Mouse (Mus musculus): ENCODE data around the gene Nip7.
A peak's percentile ranks its signal among the peaks of the same experiment; 100 is the strongest.

DNA sequence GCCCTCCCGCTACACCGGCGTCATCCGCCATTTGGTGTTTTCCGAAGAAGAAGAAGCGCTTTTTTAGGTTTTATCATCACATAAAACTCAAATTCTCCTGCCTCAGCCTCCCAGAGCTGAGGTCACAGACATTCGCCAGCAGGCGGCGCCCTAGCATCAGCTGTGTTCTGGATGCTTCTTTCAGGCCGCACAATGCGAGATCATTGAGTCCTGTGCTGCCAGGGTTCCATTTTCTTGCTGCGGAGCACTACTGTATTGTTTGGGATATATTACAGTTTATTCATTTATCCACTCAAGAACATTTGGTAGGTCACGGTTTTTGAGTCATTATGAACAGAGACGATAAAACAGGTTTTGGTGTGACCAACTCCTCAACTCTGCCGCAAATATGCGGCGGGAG is 28.7 kb downstream of the Nip7 start:
- TF ChIP-seq CTCF (IDR thresholded peaks at IDR 0.05; ENCODE audit: extremely low read depth, insufficient read depth, insufficient read length, insufficient replicate concordance) (peak; percentile 35; the same call in 1 of the 2 replicates), POLR2A (IDR thresholded peaks at IDR 0.05; ENCODE audit: low read depth, low read length) (no peak)
